Mouse (Mus musculus) natural killer cell, adult 2 months (primary cell): ENCODE data around the gene Trmt1.
A peak's percentile ranks its signal among the peaks of the same experiment; 100 is the strongest.

ENCODE experiments used
- DNase-seq, 2 experiments: peaks; one replicate each; pipeline ENCODE4 v3.0.0; 2022; ENCODE audit warnings: low spot score in 2 of 2

Trmt1 gene

GRCm38 (mm10) chr8:84708774-84709475, 22.8 kb downstream of the Trmt1 start:
- peak; percentile 68 to 82 for DNase-seq

- no peak for DNase-seq
These were observed 23.8 kb downstream of the Trmt1 start for GRCm38 (mm10) chr8:84709931-84710330.

- DNase-seq, result no peak
These were observed 25.2 kb downstream of the Trmt1 start for GRCm38 (mm10) chr8:84711312-84711711.

DNA sequence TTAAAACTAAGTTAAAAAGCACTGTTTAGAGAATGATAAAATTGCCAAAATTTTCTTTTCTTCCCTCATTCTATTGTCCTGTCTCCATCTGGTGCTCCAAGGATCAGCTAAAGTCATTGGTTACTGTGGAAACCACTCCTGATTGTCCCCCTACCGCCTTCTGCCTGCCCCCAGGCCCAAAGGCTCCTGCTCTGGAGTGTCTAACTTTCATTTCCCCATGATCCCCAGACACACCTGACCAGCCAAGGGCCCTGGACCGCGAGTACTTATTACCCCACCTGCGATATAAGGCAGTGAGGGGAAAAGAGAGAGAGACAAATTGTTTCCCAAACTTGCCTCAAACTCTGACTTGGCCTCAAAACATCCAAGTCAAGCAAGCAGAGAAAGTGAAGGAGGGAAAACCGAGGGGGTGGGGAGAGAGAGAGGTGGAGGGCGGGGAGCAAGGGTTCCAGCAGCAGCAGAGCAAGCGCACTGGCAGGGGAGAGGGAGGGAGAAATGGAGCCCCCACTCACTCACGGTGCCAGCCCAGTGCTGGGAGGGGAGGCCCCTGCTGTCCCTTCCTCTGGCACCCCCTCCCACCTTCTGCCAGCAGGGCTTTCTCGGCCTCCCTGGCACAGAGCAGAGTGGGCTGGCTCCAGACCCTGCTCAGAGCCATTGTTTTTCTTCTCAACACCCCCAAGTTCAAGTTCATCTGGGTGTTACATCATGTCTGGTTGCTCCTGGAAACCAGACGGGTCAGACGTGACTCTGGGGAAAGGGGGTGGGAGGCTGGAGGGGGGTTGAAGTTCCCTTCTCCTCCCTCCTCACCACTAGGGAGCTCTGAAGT, 26.0 kb downstream of the Trmt1 start:
- no peak for DNase-seq

GRCm38 (mm10) chr8:84712759-84713120, 26.6 kb downstream of the Trmt1 start:
- no peak for DNase-seq

GRCm38 (mm10) chr8:84713381-84713780, 27.3 kb downstream of the Trmt1 start:
- no peak for DNase-seq

- DNase-seq, result no peak
These were observed 28.1 kb downstream of the Trmt1 start for GRCm38 (mm10) chr8:84714161-84714560.

DNA sequence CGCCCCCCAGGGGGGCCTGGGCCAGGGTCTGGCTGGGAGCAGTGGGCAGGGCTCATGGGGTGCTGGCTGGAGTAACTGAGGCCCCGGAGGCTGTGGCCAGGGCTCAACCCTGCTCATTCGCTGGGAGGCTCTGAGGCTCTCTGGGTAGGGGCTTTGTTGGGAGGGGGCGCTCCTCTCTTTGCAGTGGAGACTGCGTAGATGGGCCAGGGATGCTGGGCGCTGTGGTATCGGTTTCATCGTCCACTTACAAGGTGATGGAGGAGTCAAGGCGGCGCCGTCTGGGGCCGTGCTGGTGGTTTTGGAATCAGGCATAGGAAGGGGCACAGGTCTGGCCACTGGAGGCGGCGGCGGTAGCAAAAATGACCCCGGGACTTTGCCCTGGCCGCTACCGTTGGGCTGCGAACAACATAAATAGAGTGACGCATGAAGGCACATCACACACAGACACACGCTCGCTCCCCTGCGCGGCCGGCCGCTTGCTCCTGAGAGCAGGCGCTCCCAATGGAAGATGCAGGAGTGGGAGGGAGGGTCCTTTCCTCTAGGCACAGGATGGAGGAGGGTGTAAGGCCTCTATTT, 29.9 kb downstream of the Trmt1 start:
- no peak for DNase-seq

DNA sequence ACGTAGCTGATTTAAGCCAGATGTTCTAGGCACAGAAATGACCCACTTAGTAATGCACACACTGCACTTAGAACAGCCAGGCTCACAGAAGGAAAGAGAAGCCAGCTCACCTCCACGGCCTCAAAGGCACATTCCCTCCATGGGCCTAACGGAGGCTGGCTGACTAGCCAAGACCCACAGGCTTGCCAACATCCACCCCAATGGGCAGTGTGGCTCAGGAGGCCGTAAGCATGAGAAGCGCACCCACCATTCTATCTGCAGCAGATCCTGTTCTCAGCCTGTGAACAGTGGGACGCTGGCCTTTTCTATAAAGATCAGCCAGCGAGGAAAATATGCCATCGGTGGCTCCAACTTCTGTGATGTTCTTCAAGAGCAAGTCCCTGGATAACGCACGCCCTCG, 30.7 kb downstream of the Trmt1 start:
- no peak for DNase-seq

GRCm38 (mm10) chr8:84718476-84718875, 32.4 kb downstream of the Trmt1 start:
- DNase-seq, result no peak

DNA sequence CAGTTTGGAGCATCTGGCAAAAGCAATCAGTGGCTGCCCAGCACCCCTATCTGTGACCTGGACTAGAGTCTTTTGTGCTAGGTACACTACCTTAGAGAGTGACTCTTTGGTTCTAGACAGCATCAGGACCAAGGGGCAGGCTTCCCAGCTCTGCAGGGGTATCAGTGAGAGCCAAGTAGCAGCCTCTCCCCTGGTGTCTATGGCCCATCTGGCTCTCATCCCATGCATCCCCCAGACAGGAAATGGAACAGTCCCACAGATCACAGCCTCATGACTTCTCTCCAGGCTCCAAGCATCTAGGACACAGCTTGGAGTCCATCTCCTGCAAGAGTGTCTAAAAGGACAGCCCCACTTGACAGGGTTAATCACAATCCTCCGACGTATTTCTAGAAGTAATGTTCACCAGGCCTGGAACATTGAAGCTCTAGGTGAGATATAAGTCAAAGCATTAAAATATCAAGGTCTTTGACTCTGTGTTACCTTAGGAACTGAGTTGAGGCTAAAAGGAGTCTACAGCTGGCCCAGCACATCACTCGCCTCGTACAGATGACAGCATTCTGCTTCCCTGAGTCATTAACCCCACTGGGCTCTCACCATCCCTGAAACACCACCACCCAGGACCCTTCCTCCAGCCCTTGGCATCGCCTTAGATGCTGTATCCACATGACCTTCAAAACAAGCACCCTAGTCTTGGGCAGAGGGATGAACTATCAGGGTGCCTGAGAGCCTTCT, 33.0 kb downstream of the Trmt1 start:
- DNase-seq, result no peak

- DNase-seq, result no peak
These were observed 36.4 kb downstream of the Trmt1 start for GRCm38 (mm10) chr8:84722530-84722849.

DNA sequence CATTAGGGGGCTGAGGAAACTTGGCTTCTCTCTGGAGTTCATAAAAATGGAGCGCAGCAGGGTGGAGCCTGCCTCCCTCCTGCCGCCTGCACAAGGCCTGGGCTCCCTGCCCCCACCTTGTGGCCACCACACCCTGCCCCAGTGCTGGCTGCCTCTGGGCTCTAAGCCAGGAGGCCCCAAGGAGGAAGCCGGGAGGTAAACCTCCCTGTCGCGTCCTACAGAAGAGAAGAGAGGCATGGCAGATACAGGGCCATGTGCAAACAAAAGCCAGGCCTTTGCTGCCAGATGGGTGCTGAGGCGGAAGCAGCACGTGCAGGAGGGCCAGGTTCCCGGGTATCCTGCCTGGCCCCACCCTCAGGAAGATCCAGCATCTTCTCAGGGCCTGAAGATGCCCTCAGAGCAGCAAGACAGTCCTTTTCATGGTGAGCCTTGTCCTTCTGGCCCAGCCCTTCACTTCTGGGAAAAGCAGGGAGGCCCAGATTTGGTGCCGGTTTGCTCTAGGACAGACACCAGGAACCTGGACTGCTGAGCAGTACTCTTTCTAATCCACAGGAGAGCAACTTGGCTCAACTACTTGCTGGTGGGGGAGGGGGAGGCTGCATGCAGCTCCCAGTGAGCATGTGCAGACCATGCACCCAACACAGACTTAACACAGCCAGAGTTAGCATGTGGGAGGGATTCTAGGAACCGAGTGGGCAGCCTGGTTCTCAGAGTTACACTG, 36.9 kb downstream of the Trmt1 start, which contains the start of gene G430095P16Rik:
Gene G430095P16Rik (plus strand): TSS at position 158 of the 721 bp plus-strand sequence.
- peak; percentile 44 to 45 for DNase-seq

DNA sequence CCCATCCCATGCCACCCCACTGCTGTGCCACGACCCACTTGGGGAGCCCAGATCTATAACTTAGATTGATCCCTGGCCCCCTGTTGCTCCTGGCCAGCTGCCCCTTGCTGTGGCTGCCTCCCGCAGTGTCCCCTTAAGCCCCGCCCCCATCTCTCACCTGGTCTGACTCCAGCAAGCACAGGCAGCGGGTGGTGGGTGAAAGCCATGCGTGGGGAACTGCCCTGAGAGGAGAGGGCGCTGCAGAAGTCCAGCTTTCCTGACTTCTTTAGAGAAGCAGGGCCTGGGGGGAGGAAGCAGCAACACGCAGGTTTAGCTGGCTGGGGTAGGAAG, 37.4 kb downstream of the Trmt1 start:
- no peak for DNase-seq

DNA sequence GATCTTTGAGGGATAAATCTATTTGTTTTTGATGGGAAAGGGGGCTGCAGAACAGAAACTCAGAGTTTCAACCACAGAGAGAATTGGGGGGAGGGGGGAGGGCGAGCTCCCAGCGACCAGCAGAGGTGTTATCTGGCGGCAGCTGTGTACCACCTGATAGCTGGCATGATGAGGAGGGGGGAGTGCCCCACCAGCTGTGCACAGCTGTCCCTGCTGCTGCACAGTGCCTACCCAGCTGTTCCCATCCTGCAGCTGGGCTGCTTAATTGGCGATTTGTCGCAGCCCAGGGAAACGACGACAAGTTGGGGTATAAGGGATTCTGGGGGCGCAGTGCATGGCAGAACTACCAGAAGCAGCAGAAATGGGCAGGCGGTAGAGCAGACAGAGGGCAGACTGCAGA, 38.6 kb downstream of the Trmt1 start:
- DNase-seq, result no peak

GRCm38 (mm10) chr8:84725246-84725940, 39.3 kb downstream of the Trmt1 start:
- no peak for DNase-seq

- DNase-seq, result no peak
These were observed 39.8 kb downstream of the Trmt1 start for GRCm38 (mm10) chr8:84725941-84726259.

DNA sequence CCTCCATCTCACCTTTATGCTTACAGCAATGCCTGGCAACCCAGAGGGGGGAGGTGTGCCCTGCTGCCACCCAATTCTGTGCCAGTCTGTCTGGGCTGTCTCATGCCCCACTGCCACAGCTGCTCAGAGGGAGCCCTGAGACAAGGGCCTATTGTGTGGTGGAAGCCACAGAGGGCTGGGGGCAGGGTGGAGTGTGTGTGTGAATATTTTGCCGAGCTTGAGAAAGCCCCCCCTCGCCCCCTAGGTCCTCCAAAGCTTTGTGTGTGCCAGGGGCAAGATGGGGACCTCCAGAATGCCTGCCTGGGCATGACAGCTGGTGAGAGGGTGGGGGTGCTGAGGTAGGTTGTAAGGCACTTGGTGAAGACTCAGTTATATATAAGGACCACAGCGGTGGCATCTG, 42.4 kb downstream of the Trmt1 start:
- no peak for DNase-seq

GRCm38 (mm10) chr8:84729921-84730362, 43.8 kb downstream of the Trmt1 start:
- no peak for DNase-seq

GRCm38 (mm10) chr8:84730541-84731370, 44.6 kb downstream of the Trmt1 start:
- DNase-seq, result no peak
